Mouse (Mus musculus) layer of hippocampus, adult 2 months (tissue): ENCODE measurements around the gene Polr2m. TPM values are rescaled to one million over a fixed set of nuclear protein-coding genes. Genes with fewer than 3 reads are reported as not detected.

Source experiments
- DNase-seq, 2 experiments: peaks; one replicate each; pipeline ENCODE4 v3.0.0; 2022; ENCODE audit warnings: low spot score in 2 of 2
- H3K27ac ChIP-seq: fragments of 200-600 bp; 2 replicates; pipeline ENCODE4 v1.8.1; 2022
- H3K4me3 ChIP-seq: fragments of 200-600 bp; 2 replicates; pipeline ENCODE4 v1.8.1; 2022; ENCODE audit warnings: mild to moderate bottlenecking
- CTCF ChIP-seq: fragments of 200-600 bp; conservative IDR thresholded peaks from 2 replicates; pipeline ENCODE4 v1.8.1; 2022; ENCODE audit warnings: antibody characterized with exemption, mild to moderate bottlenecking, moderate library complexity
- long read RNA-seq, 2 experiments: library from polyadenylated mRNA; stranded (forward); transcript quantifications; one replicate each; pipeline ENCODE4 v2.0.0; 2021; ENCODE audit warnings: borderline mapping rate in 2 of 2
- total RNA-seq, 2 experiments: library from RNA; stranded (reverse); gene quantifications; 2 replicates each; pipeline ENCODE4 v1.2.3; 2021

Gene Polr2m
- 100 to 1,000 TPM; 153 to 161 TPM for total RNA-seq
- long read RNA-seq, experiment 1, transcript Polr2m-201 (4 exons, 2,200 nt): major isoform, 230 of 245 reads
- long read RNA-seq, experiment 1, partial matches to known transcripts: 5 of 245 reads
- long read RNA-seq, experiment 1, other reads (novel, unspliced or antisense): 10 of 245 reads
- long read RNA-seq, experiment 2, transcript Polr2m-202 (4 exons, 2,138 nt): minor isoform, 5 of 312 reads
- long read RNA-seq, experiment 2, transcript Polr2m-201 (4 exons, 2,200 nt): major isoform, 296 of 312 reads
- long read RNA-seq, experiment 2, partial matches to known transcripts: 2 of 312 reads
- long read RNA-seq, experiment 2, other reads (novel, unspliced or antisense): 9 of 312 reads

GRCm38 (mm10) chr9:71485475-71486094 lies at the start of gene Polr2m:
Polr2m (minus strand) TSS chr9:71485935.
- peak; percentile 94 to 96 for DNase-seq
- Histone ChIP-seq H3K4me3 (peak within 1 kb of the TSS; percentile 82), H3K27ac (peak within 1 kb of the TSS; percentile 98)
- TF ChIP-seq CTCF: no peak

- TF ChIP-seq CTCF: no peak
- DNase-seq: peak; percentile 17 to 41
- Histone ChIP-seq H3K27ac (no peak overlapping the region), H3K4me3 (no peak overlapping the region)
Observed at GRCm38 (mm10) chr9:71535036-71535435, 49.3 kb upstream of the Polr2m start.

GRCm38 (mm10) chr9:71529960-71530359 lies 44.2 kb upstream of the Polr2m start:
- DNase-seq: no peak
- TF ChIP-seq CTCF: peak; percentile 39
- H3K27ac ChIP-seq: no peak overlapping the region
- no peak overlapping the region for H3K4me3 ChIP-seq

- TF ChIP-seq CTCF: no peak
- no peak overlapping the region for H3K27ac ChIP-seq
Observed at GRCm38 (mm10) chr9:71527438-71527837, 41.7 kb upstream of the Polr2m start.

GRCm38 (mm10) chr9:71523901-71524300 lies 38.2 kb upstream of the Polr2m start:
- DNase-seq: no peak
- no peak overlapping the region for H3K4me3 ChIP-seq
- no peak for TF ChIP-seq CTCF
- H3K27ac ChIP-seq: no peak overlapping the region

More at GRCm38 (mm10) chr9:71527438-71527837, 41.7 kb upstream of the Polr2m start:
- no peak for DNase-seq
- no peak overlapping the region for H3K4me3 ChIP-seq

- TF ChIP-seq CTCF: no peak
- H3K4me3 ChIP-seq: no peak overlapping the region
- H3K27ac ChIP-seq: no peak overlapping the region
- DNase-seq: no peak
Observed at GRCm38 (mm10) chr9:71519836-71520235, 34.1 kb upstream of the Polr2m start.

- TF ChIP-seq CTCF: no peak
- no peak overlapping the region for H3K27ac ChIP-seq
- no peak for DNase-seq
- no peak overlapping the region for H3K4me3 ChIP-seq
Observed at GRCm38 (mm10) chr9:71517487-71517886, 31.8 kb upstream of the Polr2m start.

GRCm38 (mm10) chr9:71515862-71516261 lies 30.1 kb upstream of the Polr2m start:
- H3K4me3 ChIP-seq: no peak overlapping the region
- no peak for DNase-seq
- no peak overlapping the region for H3K27ac ChIP-seq
- TF ChIP-seq CTCF: 0 out of 2 replicates have a peak, but pooled peaks have one; percentile 14

- no peak for TF ChIP-seq CTCF
- no peak overlapping the region for H3K27ac ChIP-seq
- H3K4me3 ChIP-seq: no peak overlapping the region
- DNase-seq: no peak
Observed at GRCm38 (mm10) chr9:71513566-71513965, 27.8 kb upstream of the Polr2m start.

- no peak overlapping the region for H3K4me3 ChIP-seq
- no peak overlapping the region for H3K27ac ChIP-seq
- no peak for TF ChIP-seq CTCF
- no peak for DNase-seq
Observed at GRCm38 (mm10) chr9:71512899-71513298, 27.2 kb upstream of the Polr2m start.

- no peak for TF ChIP-seq CTCF
- Histone ChIP-seq H3K27ac (no peak overlapping the region), H3K4me3 (no peak overlapping the region)
- DNase-seq: peak in 1 of 2 experiments; percentile 5
Observed at GRCm38 (mm10) chr9:71498391-71499182, 12.9 kb upstream of the Polr2m start.

- Histone ChIP-seq H3K27ac (no peak overlapping the region), H3K4me3 (no peak overlapping the region)
- TF ChIP-seq CTCF: no peak
- DNase-seq: no peak
Observed at GRCm38 (mm10) chr9:71496637-71497036, 10.9 kb upstream of the Polr2m start.

GRCm38 (mm10) chr9:71493771-71494170 lies 8.0 kb upstream of the Polr2m start:
- H3K4me3 ChIP-seq: no peak overlapping the region
- TF ChIP-seq CTCF: no peak
- H3K27ac ChIP-seq: no peak overlapping the region
- no peak for DNase-seq
